Mouse (Mus musculus) erythroblast, embryonic 14.5 days (primary cell): Measurements from ENCODE around the gene Wwp2. TPM values are rescaled to one million over a fixed set of nuclear protein-coding genes. Genes with fewer than 3 reads are reported as not detected.
A peak's percentile ranks its signal among the peaks of the same experiment; 100 is the strongest.

Source experiments
- H3K27me3 ChIP-seq: 2 replicates; pipeline ENCODE4 v1.6.1; 2012; ENCODE audit warnings: inconsistent platforms; ENCODE audit not compliant: control insufficient read depth
- H3K36me3 ChIP-seq: 2 replicates; pipeline ENCODE4 v1.6.1; 2012; ENCODE audit warnings: mild to moderate bottlenecking, inconsistent platforms; ENCODE audit not compliant: control insufficient read depth
- H3K4me1 ChIP-seq: 2 replicates; pipeline ENCODE4 v1.6.1; 2012; ENCODE audit warnings: inconsistent platforms; ENCODE audit not compliant: control insufficient read depth
- H3K4me3 ChIP-seq: replicated peaks from 2 replicates; pipeline ENCODE3; 2012; ENCODE audit warnings: moderate library complexity, mild to moderate bottlenecking, inconsistent platforms
- H3K9me3 ChIP-seq: 2 replicates; pipeline ENCODE4 v1.6.1; 2012; ENCODE audit warnings: low read length, inconsistent platforms, mixed read lengths; ENCODE audit not compliant: control insufficient read depth
- GATA1 ChIP-seq: IDR thresholded peaks from 2 replicates; pipeline ENCODE4 v1.6.1; 2012; ENCODE audit warnings: low read length, inconsistent platforms, mixed read lengths
- TAL1 ChIP-seq: IDR thresholded peaks from 3 replicates; pipeline ENCODE4 v1.6.1; 2012; ENCODE audit warnings: low read length, inconsistent platforms, mixed read lengths
- polyA plus RNA-seq: library from polyadenylated mRNA; stranded (reverse); fragments of >175 nt; gene quantifications from 2 replicates; pipeline ENCODE4 v1.2.3, GENCODE M21; 2012

Gene Wwp2
- polyA plus RNA-seq, 1 experiment: 11.3 TPM

GRCm38 (mm10) chr8:107399495-107399894 is 36.7 kb upstream of the Wwp2 start:
- H3K4me1 ChIP-seq: peaks cover 60% of the 10 kb centered on the region
- H3K9me3 ChIP-seq: no peaks in the 10 kb centered on the region
- H3K27me3 ChIP-seq: no peaks in the 10 kb centered on the region
- TF ChIP-seq TAL1 (no peak), GATA1 (no peak)
- peaks cover 5% of the 10 kb centered on the region; the same call in 1 of the 2 replicates for H3K36me3 ChIP-seq
- H3K4me3 ChIP-seq: no peak overlapping the region

- peak overlapping the region; percentile 63 for H3K4me3 ChIP-seq
- no peaks in the 10 kb centered on the region for H3K27me3 ChIP-seq
- peaks cover 8% of the 10 kb centered on the region for H3K36me3 ChIP-seq
- TF ChIP-seq TAL1 (no peak), GATA1 (no peak)
- H3K9me3 ChIP-seq: no peaks in the 10 kb centered on the region
- H3K4me1 ChIP-seq: peaks cover 76% of the 10 kb centered on the region
These were observed 34.3 kb upstream of the Wwp2 start for GRCm38 (mm10) chr8:107401866-107402265.

GRCm38 (mm10) chr8:107403038-107403781 is 33.0 kb upstream of the Wwp2 start, which contains the start of gene Nqo1:
Gene Nqo1, minus strand, starts transcription at chr8:107403206.
- TF ChIP-seq TAL1 (no peak), GATA1 (no peak)
- H3K27me3 ChIP-seq: no peaks in the 10 kb centered on the region
- H3K4me3 ChIP-seq: peak within 1 kb of the TSS; percentile 63
- H3K9me3 ChIP-seq: no peaks in the 10 kb centered on the region
- H3K4me1 ChIP-seq: peaks cover 67% of the 10 kb centered on the region
- peaks cover 15% of the 10 kb centered on the region for H3K36me3 ChIP-seq

GRCm38 (mm10) chr8:107404057-107404456 is 32.1 kb upstream of the Wwp2 start:
- Histone ChIP-seq H3K27me3 (no peaks in the 10 kb centered on the region), H3K9me3 (no peaks in the 10 kb centered on the region), H3K4me1 (peaks cover 64% of the 10 kb centered on the region), H3K4me3 (peak overlapping the region; percentile 63), H3K36me3 (peaks cover 20% of the 10 kb centered on the region)
- TF ChIP-seq TAL1 (no peak), GATA1 (no peak)

- Histone ChIP-seq H3K4me1 (peaks cover 54% of the 10 kb centered on the region), H3K9me3 (no peaks in the 10 kb centered on the region), H3K27me3 (no peaks in the 10 kb centered on the region), H3K36me3 (peaks cover 32% of the 10 kb centered on the region), H3K4me3 (no peak overlapping the region)
- no peak for TF ChIP-seq GATA1
- TF ChIP-seq TAL1: no peak
These were observed 30.2 kb upstream of the Wwp2 start for GRCm38 (mm10) chr8:107405935-107406334.

- Histone ChIP-seq H3K9me3 (no peaks in the 10 kb centered on the region), H3K36me3 (peaks cover 81% of the 10 kb centered on the region), H3K27me3 (no peaks in the 10 kb centered on the region), H3K4me1 (peaks cover 3% of the 10 kb centered on the region), H3K4me3 (no peak overlapping the region)
- TF ChIP-seq TAL1 (no peak), GATA1 (no peak)
These were observed 24.8 kb upstream of the Wwp2 start for GRCm38 (mm10) chr8:107411391-107411790.

- Histone ChIP-seq H3K27me3 (no peaks in the 10 kb centered on the region), H3K36me3 (peaks cover 89% of the 10 kb centered on the region), H3K4me1 (no peaks in the 10 kb centered on the region), H3K9me3 (no peaks in the 10 kb centered on the region), H3K4me3 (no peak overlapping the region)
- TF ChIP-seq GATA1 (no peak), TAL1 (no peak)
These were observed 23.6 kb upstream of the Wwp2 start for GRCm38 (mm10) chr8:107412552-107412951.

- H3K9me3 ChIP-seq: no peaks in the 10 kb centered on the region
- no peaks in the 10 kb centered on the region for H3K4me1 ChIP-seq
- no peaks in the 10 kb centered on the region for H3K27me3 ChIP-seq
- no peak overlapping the region for H3K4me3 ChIP-seq
- H3K36me3 ChIP-seq: peaks cover 95% of the 10 kb centered on the region
- TF ChIP-seq TAL1 (no peak), GATA1 (no peak)
These were observed 22.3 kb upstream of the Wwp2 start for GRCm38 (mm10) chr8:107413881-107414280.

- peaks cover 9% of the 10 kb centered on the region for H3K4me1 ChIP-seq
- TF ChIP-seq GATA1: no peak
- no peak for TF ChIP-seq TAL1
- no peaks in the 10 kb centered on the region for H3K27me3 ChIP-seq
- H3K36me3 ChIP-seq: peaks cover 99% of the 10 kb centered on the region
- no peaks in the 10 kb centered on the region for H3K9me3 ChIP-seq
- no peak overlapping the region for H3K4me3 ChIP-seq
These were observed 19.2 kb upstream of the Wwp2 start for GRCm38 (mm10) chr8:107417001-107417400.
